Mouse (Mus musculus) liver, embryonic 12.5 days (tissue): ENCODE results near the gene Apol9b. TPM values are rescaled to one million over a fixed set of nuclear protein-coding genes. Genes with fewer than 3 reads are reported as not detected.

Experiments used
- ATAC-seq: fragments of 200-750 bp; cut with Nextera tagmentation; 2 replicates; pipeline ENCODE4 v1.8.0; 2017; ENCODE audit warnings: moderate number of reproducible peaks, mild to moderate bottlenecking, moderate library complexity
- H3K27ac ChIP-seq: fragments of 300-500 bp; sonication (generic); 2 replicates; pipeline ENCODE4 v1.5.1; 2016; ENCODE audit warnings: mild to moderate bottlenecking
- H3K27me3 ChIP-seq: fragments of 300-500 bp; sonication (generic); replicated peaks from 2 replicates; pipeline ENCODE4 v1.6.1; 2016; ENCODE audit warnings: mild to moderate bottlenecking, moderate library complexity
- H3K36me3 ChIP-seq: fragments of 300-500 bp; sonication (generic); 2 replicates; pipeline ENCODE4 v1.6.1; 2016; ENCODE audit warnings: mild to moderate bottlenecking, moderate library complexity
- H3K4me1 ChIP-seq: fragments of 300-500 bp; sonication (generic); 2 replicates; pipeline ENCODE4 v1.6.1; 2016
- H3K4me2 ChIP-seq: fragments of 300-500 bp; sonication (generic); 2 replicates; pipeline ENCODE4 v1.6.1; 2016; ENCODE audit warnings: mild to moderate bottlenecking, moderate library complexity
- H3K4me3 ChIP-seq: fragments of 300-500 bp; sonication (generic); 2 replicates; pipeline ENCODE4 v1.5.1; 2016; ENCODE audit warnings: mild to moderate bottlenecking, moderate library complexity
- H3K9ac ChIP-seq: fragments of 300-500 bp; sonication (generic); 2 replicates; pipeline ENCODE4 v1.6.1; 2016; ENCODE audit warnings: mild to moderate bottlenecking, moderate library complexity
- H3K9me3 ChIP-seq: fragments of 300-500 bp; sonication (generic); replicated peaks from 2 replicates; pipeline ENCODE4 v1.6.1; 2016; ENCODE audit warnings: mild to moderate bottlenecking, moderate library complexity
- WGBS: fragments of 180-500 bp; shearing (Covaris S2); methylation state at CpG from one replicate; pipeline ENCODE4 v1.1.7; 2016; ENCODE audit not compliant: insufficient replicate concordance; 5-methylcytosine and 5-hydroxymethylcytosine counted together
- polyA plus RNA-seq: library from polyadenylated mRNA; unstranded; fragments of >200 nt; fragmentation: Nextera tagmentation; extraction: Ambion mirVana; gene quantifications from 2 replicates; pipeline ENCODE4 v1.2.1, GENCODE M21; 2016

The Apol9b gene
- polyA plus RNA-seq, 1 experiment from 2014 or later: not detected

- H3K27me3 ChIP-seq: peaks cover 19% of the 10 kb centered on the region; the same call in 1 of the 2 replicates
- H3K27ac ChIP-seq: no peak overlapping the region
- peaks cover 56% of the 10 kb centered on the region for H3K4me1 ChIP-seq
- H3K9me3 ChIP-seq: peaks cover 6% of the 10 kb centered on the region
- WGBS: 26% methylated on average over 1 of the region's 1 CpGs
- ATAC-seq: no peak
- peaks cover 81% of the 10 kb centered on the region for H3K36me3 ChIP-seq
- no peak overlapping the region for H3K9ac ChIP-seq
- H3K4me3 ChIP-seq: no peak overlapping the region
- no peak overlapping the region for H3K4me2 ChIP-seq
Observed at GRCm38 (mm10) chr15:77750461-77750860, 21.6 kb downstream of the Apol9b start.

DNA sequence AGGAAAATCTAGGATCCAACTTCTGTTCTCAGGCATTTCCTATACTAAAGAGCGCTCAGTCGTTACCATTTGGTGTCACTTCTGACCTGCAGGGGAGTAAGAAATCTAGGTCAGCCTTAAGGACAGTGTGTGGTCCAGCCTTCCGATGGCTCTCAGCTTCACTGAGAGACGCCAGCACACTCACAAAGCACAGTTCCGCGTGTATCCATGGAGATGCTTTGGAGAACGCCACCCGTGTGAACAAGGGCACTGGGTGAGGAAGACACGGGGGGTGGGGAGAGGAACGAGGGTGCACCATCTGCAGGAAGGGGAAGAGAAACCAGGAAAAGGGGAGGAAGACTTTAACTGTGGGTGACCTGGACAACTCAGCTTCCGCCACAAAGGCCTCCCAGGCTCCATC lies 23.6 kb downstream of the Apol9b start:
- ATAC-seq: no peak
- Histone ChIP-seq H3K27me3 (0 out of 2 replicates have a peak, but pooled peaks cover 7% of the 10 kb centered on the region), H3K27ac (peak overlapping the region; percentile 89; the same call in 1 of the 2 replicates), H3K4me1 (peaks cover 75% of the 10 kb centered on the region), H3K36me3 (peaks cover 61% of the 10 kb centered on the region), H3K4me3 (peak overlapping the region; percentile 72), H3K9me3 (peaks cover 6% of the 10 kb centered on the region), H3K9ac (peak overlapping the region; percentile 83; the same call in 1 of the 2 replicates), H3K4me2 (peak overlapping the region; percentile 85)
- whole genome bisulfite sequencing: 56% methylated on average over 11 of the region's 11 CpGs

GRCm38 (mm10) chr15:77755132-77755531 lies 26.3 kb downstream of the Apol9b start:
- H3K4me2 ChIP-seq: peak overlapping the region; percentile 85
- H3K9me3 ChIP-seq: no peaks in the 10 kb centered on the region
- 0 out of 2 replicates have a peak, but pooled peaks cover 7% of the 10 kb centered on the region for H3K27me3 ChIP-seq
- H3K9ac ChIP-seq: peak overlapping the region; percentile 83
- 31% methylated on average over 2 of the region's 2 CpGs for WGBS
- peaks cover 59% of the 10 kb centered on the region for H3K4me1 ChIP-seq
- peaks cover 46% of the 10 kb centered on the region for H3K36me3 ChIP-seq
- ATAC-seq: peak; percentile 99
- peak overlapping the region; percentile 89 for H3K27ac ChIP-seq
- peak overlapping the region; percentile 72 for H3K4me3 ChIP-seq

GRCm38 (mm10) chr15:77756081-77756480 lies 27.2 kb downstream of the Apol9b start:
- H3K27ac ChIP-seq: peak overlapping the region; percentile 89
- H3K9me3 ChIP-seq: no peaks in the 10 kb centered on the region
- H3K4me1 ChIP-seq: peaks cover 58% of the 10 kb centered on the region
- peaks cover 46% of the 10 kb centered on the region for H3K36me3 ChIP-seq
- ATAC-seq: no peak
- 0 out of 2 replicates have a peak, but pooled peaks cover 7% of the 10 kb centered on the region for H3K27me3 ChIP-seq
- peak overlapping the region; percentile 85 for H3K4me2 ChIP-seq
- WGBS: 54% methylated on average over 2 of the region's 2 CpGs
- peak overlapping the region; percentile 72 for H3K4me3 ChIP-seq
- peak overlapping the region; percentile 83 for H3K9ac ChIP-seq

DNA sequence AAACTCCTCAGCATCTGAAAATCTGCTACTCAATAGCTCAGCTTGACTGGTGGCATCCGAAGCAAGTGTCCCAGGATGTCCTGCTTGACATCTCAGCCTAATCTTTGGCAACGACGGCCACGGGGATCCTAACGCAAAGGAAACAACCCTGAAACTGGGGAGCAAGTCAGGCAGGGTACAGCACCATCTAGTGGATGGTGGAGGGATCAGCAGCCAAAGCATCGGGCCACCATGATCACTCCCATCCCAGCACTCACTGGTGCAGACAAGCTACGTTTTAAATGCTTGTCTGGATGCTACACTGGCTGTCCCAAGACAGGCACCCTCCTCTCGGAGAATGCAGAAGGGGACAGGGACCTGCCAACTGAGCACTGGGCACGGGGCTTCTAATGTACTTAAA lies 28.0 kb downstream of the Apol9b start, which contains the start of gene Apol8:
Apol8 (minus strand) TSS at position 156 of the 400 bp plus-strand sequence.
- Histone ChIP-seq H3K9ac (peak within 1 kb of the TSS; percentile 83), H3K9me3 (no peaks in the 10 kb centered on the region), H3K27ac (peak within 1 kb of the TSS; percentile 89), H3K27me3 (0 out of 2 replicates have a peak, but pooled peaks cover 7% of the 10 kb centered on the region), H3K4me2 (peak within 1 kb of the TSS; percentile 85), H3K4me3 (peak within 1 kb of the TSS; percentile 72), H3K36me3 (peaks cover 46% of the 10 kb centered on the region), H3K4me1 (peaks cover 50% of the 10 kb centered on the region)
- no peak for ATAC-seq
- WGBS: 4% methylated on average over 9 of the region's 9 CpGs

GRCm38 (mm10) chr15:77757586-77758226 lies 28.9 kb downstream of the Apol9b start:
- no peak for ATAC-seq
- H3K9me3 ChIP-seq: no peaks in the 10 kb centered on the region
- H3K36me3 ChIP-seq: peaks cover 46% of the 10 kb centered on the region
- H3K4me2 ChIP-seq: no peak overlapping the region
- H3K4me3 ChIP-seq: no peak overlapping the region
- H3K27me3 ChIP-seq: 0 out of 2 replicates have a peak, but pooled peaks cover 4% of the 10 kb centered on the region
- 0 out of 2 replicates have a peak overlapping the region, but pooled peaks have one; percentile 89 for H3K27ac ChIP-seq
- peaks cover 42% of the 10 kb centered on the region for H3K4me1 ChIP-seq
- WGBS: 72% methylated on average over 4 of the region's 4 CpGs
- H3K9ac ChIP-seq: no peak overlapping the region

GRCm38 (mm10) chr15:77760037-77760436 lies 31.2 kb downstream of the Apol9b start:
- H3K27me3 ChIP-seq: no peaks in the 10 kb centered on the region
- no peak for ATAC-seq
- H3K9ac ChIP-seq: no peak overlapping the region
- WGBS: 88% methylated on average over 16 of the region's 16 CpGs
- peaks cover 61% of the 10 kb centered on the region for H3K36me3 ChIP-seq
- H3K27ac ChIP-seq: no peak overlapping the region
- no peak overlapping the region for H3K4me3 ChIP-seq
- H3K4me2 ChIP-seq: no peak overlapping the region
- H3K9me3 ChIP-seq: no peaks in the 10 kb centered on the region
- peaks cover 27% of the 10 kb centered on the region for H3K4me1 ChIP-seq

- Histone ChIP-seq H3K9ac (no peak overlapping the region), H3K27me3 (no peaks in the 10 kb centered on the region), H3K36me3 (peaks cover 71% of the 10 kb centered on the region), H3K4me3 (no peak overlapping the region), H3K4me1 (peaks cover 17% of the 10 kb centered on the region), H3K4me2 (no peak overlapping the region), H3K27ac (no peak overlapping the region), H3K9me3 (no peaks in the 10 kb centered on the region)
- ATAC-seq: no peak
- WGBS: 88% methylated on average over 7 of the region's 7 CpGs
Observed at GRCm38 (mm10) chr15:77761083-77761482, 32.2 kb downstream of the Apol9b start.

DNA sequence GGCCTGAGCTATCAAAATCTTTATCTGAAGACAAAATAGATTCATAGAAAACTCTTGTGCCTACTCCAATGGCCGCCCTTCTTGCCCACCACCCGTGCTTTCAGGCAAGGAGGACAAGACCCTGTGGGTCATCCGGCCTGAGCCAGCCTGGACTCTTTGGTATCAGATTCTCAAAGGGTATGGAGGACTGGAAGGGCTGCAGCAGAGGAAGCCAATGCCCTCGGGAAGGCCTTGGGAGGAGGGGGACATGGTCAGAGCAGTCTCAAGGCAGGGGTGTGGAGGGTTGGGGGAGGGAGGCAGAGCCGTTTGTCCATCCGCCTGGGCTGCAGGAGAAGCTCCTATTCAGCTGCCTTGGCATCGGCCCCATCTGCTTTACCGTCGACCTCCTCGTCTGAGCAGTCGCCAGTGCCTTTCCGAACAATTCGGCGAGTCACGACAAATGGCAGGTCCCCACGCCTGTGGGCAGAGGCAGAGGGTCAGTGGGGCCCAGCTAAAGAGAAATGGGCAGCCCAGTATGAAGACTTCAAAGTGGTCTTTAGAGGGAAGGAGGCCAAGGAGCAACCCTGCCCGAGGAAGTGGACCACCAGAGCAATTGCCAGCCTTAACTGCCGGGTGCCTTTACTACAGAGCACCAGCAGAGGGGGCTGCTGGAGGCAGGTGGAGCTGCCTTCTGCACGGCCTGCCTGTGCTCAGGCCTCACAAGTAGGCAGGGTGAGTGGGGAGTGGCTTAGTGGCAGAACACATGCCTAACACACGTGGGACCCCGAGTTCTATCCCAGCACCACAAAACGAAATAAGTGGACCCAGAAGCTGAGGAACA lies 32.9 kb downstream of the Apol9b start:
- H3K36me3 ChIP-seq: peaks cover 78% of the 10 kb centered on the region
- no peaks in the 10 kb centered on the region for H3K27me3 ChIP-seq
- no peak overlapping the region for H3K4me3 ChIP-seq
- H3K4me2 ChIP-seq: no peak overlapping the region
- no peaks in the 10 kb centered on the region for H3K9me3 ChIP-seq
- no peak overlapping the region for H3K27ac ChIP-seq
- H3K9ac ChIP-seq: no peak overlapping the region
- peaks cover 10% of the 10 kb centered on the region for H3K4me1 ChIP-seq
- WGBS: 78% methylated on average over 22 of the region's 22 CpGs
- ATAC-seq: peak; percentile 40; the same call in 1 of the 2 replicates

GRCm38 (mm10) chr15:77763050-77763449 lies 34.2 kb downstream of the Apol9b start:
- H3K27me3 ChIP-seq: no peaks in the 10 kb centered on the region
- H3K9me3 ChIP-seq: no peaks in the 10 kb centered on the region
- no peak overlapping the region for H3K9ac ChIP-seq
- peaks cover 91% of the 10 kb centered on the region for H3K36me3 ChIP-seq
- H3K4me3 ChIP-seq: no peak overlapping the region
- no peak overlapping the region for H3K4me2 ChIP-seq
- no peaks in the 10 kb centered on the region for H3K4me1 ChIP-seq
- 86% methylated on average over 16 of the region's 16 CpGs for WGBS
- no peak for ATAC-seq
- no peak overlapping the region for H3K27ac ChIP-seq

GRCm38 (mm10) chr15:77763702-77764101 lies 34.9 kb downstream of the Apol9b start:
- no peaks in the 10 kb centered on the region for H3K27me3 ChIP-seq
- H3K4me1 ChIP-seq: no peaks in the 10 kb centered on the region
- H3K4me3 ChIP-seq: no peak overlapping the region
- no peak overlapping the region for H3K27ac ChIP-seq
- H3K9ac ChIP-seq: no peak overlapping the region
- no peak overlapping the region for H3K4me2 ChIP-seq
- peaks cover 98% of the 10 kb centered on the region for H3K36me3 ChIP-seq
- 90% methylated on average over 11 of the region's 11 CpGs for WGBS
- no peak for ATAC-seq
- no peaks in the 10 kb centered on the region for H3K9me3 ChIP-seq
